Mouse (Mus musculus): ENCODE data around the gene Ldb3. TPM values are rescaled to one million over a fixed set of nuclear protein-coding genes. Genes with fewer than 3 reads are reported as not detected.

Ldb3 gene
- polyA plus RNA-seq, 1 experiment from 2014 or later, result 0.87 TPM

DNA sequence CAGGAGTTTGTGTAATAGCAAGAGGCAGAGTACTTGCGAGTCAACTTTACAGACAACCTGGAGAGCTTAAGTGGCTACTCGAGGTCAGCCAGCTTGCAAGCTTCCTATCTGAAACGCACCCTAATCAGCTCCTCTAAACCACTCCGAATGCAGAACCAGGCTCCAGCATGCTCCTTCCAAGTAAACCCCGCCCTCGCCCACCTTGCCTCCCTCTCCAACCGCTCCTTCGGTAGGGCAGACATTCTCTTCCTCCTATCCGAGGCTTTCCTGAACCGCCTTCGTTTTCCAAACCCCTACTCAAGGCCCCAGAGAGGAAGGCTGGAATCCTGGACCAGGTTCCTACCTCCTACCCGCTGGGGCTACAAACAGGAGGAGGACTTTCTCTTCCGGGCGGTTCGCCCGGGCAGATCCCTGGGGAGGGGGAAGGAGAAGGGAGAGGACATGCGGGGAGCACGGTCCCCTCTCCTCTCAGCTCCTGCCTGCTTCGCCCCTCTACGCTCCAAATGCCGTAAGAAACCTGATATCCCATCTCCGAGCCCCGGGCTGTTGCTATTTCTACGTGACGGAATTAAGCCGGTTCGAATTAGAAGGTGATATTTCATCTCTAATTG lies 40.0 kb downstream of the Ldb3 start:
- WGBS, result under 1% methylated on average over 27 of the region's 27 CpGs
- H3K4me2 ChIP-seq, result peak overlapping the region; percentile 80

DNA sequence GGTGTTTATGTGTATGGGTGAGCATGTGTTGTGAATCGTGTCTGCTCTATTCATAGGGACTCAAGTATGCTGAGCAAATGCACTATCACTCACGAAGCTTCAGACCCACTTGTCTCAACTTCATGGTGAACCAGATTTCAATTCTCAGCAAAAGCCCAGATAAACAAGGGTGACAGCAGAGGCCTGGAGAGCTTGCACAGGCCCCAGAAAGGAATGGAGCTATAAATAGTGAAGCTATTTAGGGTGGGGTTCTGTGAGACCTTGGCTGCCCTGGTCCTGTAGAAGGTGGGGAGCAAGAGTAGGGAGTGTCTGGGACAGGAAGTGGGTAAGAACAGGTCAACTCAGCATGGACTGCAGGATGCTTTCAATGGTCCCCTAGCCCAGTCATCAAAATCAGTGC lies 43.9 kb downstream of the Ldb3 start:
- Histone ChIP-seq H3K27ac (replicated peaks) (no peak overlapping the region), H3K4me1 (replicated peaks) (peaks cover 9% of the 10 kb centered on the region), H3K27me3 (no peaks in the 10 kb centered on the region), H3K4me3 (no peak overlapping the region), H3K9me3 (no peaks in the 10 kb centered on the region), H3K36me3 (no peaks in the 10 kb centered on the region), H3K9ac (no peak overlapping the region), H3K4me2 (no peak overlapping the region)
- no peak for ATAC-seq (ENCODE audit: low FRiP score, low read depth)
- WGBS, result 87% methylated on average over 2 of the region's 2 CpGs

More for the DNA sequence above, 40.0 kb downstream of the Ldb3 start:
- Histone ChIP-seq H3K4me1 (replicated peaks) (peaks cover 9% of the 10 kb centered on the region), H3K9me3 (no peaks in the 10 kb centered on the region), H3K9ac (peak overlapping the region; percentile 68), H3K27ac (replicated peaks) (peak overlapping the region; percentile 84), H3K27me3 (no peaks in the 10 kb centered on the region), H3K4me3 (peak overlapping the region; percentile 64), H3K36me3 (no peaks in the 10 kb centered on the region)
- ATAC-seq (ENCODE audit: low FRiP score, low read depth), result peak; percentile 66

DNA sequence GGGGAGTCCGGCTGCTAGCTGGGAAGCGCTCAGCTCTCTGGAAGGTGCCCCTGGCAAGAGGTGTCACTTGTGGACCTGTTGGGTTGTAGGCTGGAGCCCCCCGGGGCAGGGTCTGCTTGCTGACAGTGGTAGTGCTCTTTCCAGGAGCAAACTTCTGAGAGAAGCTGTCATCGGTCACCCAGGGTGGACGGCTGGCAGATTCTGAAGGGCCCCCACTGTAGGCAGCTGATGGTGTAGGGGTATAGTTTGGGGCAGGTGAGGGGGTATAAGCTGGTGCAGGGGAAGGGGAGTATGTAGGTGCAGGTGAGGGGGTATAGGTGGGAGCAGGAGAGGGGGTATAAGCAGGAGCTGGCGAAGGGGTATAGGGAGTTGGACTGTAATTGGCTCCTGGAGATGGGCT lies 44.5 kb downstream of the Ldb3 start:
- Histone ChIP-seq H3K27me3 (no peaks in the 10 kb centered on the region), H3K9me3 (no peaks in the 10 kb centered on the region), H3K36me3 (no peaks in the 10 kb centered on the region), H3K27ac (replicated peaks) (no peak overlapping the region), H3K4me2 (no peak overlapping the region), H3K4me1 (replicated peaks) (peaks cover 9% of the 10 kb centered on the region), H3K4me3 (no peak overlapping the region), H3K9ac (no peak overlapping the region)
- no peak for ATAC-seq (ENCODE audit: low FRiP score, low read depth)
- WGBS, result 89% methylated on average over 6 of the region's 6 CpGs

DNA sequence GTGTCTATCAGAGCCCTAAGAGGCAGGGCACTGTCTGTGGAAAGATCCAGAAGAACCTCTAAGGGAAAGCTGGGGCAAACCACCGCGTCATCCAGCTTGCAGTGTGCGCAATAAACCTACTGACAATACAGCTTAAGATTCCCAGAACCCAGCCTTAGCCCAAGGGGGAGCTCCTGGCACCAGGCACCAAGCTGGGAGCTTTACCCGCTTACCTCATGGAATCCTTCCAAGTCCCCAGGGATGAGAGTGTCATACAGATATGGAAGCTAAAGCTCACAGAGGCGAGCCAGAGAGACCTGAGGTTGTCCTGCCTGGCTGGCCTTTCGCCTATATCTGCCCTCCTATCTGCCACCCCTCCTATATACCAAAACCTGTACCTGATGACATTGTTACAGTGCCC lies 44.9 kb downstream of the Ldb3 start:
- 79% methylated on average over 6 of the region's 6 CpGs for WGBS
- Histone ChIP-seq H3K9me3 (no peaks in the 10 kb centered on the region), H3K36me3 (no peaks in the 10 kb centered on the region), H3K4me2 (no peak overlapping the region), H3K27me3 (no peaks in the 10 kb centered on the region), H3K4me3 (no peak overlapping the region), H3K27ac (replicated peaks) (no peak overlapping the region), H3K9ac (no peak overlapping the region), H3K4me1 (replicated peaks) (peaks cover 9% of the 10 kb centered on the region)
- no peak for ATAC-seq (ENCODE audit: low FRiP score, low read depth)

DNA sequence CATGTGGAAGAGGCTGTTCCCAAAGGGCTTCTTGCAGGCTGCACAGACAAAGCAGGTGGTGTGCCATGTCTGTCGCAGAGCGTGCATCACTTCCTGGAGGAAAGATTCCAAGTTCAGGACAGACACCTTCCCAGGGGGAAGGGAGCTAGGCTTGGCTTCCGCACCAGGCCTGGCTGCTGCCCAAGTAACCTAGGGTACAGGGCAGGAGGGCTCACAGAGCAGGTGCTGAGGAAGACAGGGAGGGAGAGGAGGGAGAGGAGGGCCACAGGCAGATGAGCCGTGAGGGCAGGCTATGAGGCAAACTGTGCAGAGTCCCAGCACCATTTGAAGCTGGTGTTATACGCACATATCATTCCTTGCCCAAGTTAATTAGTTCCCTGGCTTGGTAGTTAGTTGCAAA lies 46.6 kb downstream of the Ldb3 start:
- Histone ChIP-seq H3K9me3 (no peaks in the 10 kb centered on the region), H3K9ac (no peak overlapping the region), H3K36me3 (no peaks in the 10 kb centered on the region), H3K4me1 (replicated peaks) (no peaks in the 10 kb centered on the region), H3K4me3 (no peak overlapping the region), H3K27ac (replicated peaks) (no peak overlapping the region), H3K27me3 (no peaks in the 10 kb centered on the region), H3K4me2 (no peak overlapping the region)
- 75% methylated on average over 5 of the region's 5 CpGs for WGBS
- no peak for ATAC-seq (ENCODE audit: low FRiP score, low read depth)

DNA sequence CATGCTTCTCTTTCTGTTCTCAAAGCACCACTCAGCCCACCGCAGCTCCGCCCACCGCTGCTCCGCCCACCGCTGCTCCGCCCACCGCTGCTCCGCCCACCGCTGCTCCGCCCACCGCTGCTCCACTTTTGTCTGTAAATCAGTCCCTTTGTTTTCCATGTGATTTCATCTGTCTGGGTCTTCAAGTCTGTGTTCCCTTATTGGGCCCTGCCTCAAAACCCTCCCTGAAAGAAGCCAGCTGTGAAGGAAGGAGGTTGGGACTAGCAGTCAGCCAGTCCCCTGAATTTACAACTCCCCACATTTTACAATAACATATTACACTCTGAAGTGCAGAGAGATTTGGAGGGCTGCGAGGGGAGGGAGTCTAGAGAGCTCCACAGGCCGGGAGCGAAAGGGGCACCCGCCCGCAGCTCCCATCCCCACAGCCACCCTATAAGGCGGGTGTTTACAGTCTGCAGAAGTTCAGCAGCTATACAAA lies 47.8 kb downstream of the Ldb3 start:
- H3K9ac ChIP-seq, result no peak overlapping the region
- no peaks in the 10 kb centered on the region for H3K4me1 ChIP-seq (replicated peaks)
- no peak overlapping the region for H3K4me3 ChIP-seq
- no peaks in the 10 kb centered on the region for H3K36me3 ChIP-seq
- 13% methylated on average over 17 of the region's 17 CpGs for WGBS
- no peaks in the 10 kb centered on the region for H3K9me3 ChIP-seq
- no peaks in the 10 kb centered on the region for H3K27me3 ChIP-seq
- H3K4me2 ChIP-seq, result no peak overlapping the region
- no peak for ATAC-seq (ENCODE audit: low FRiP score, low read depth)
- no peak overlapping the region for H3K27ac ChIP-seq (replicated peaks)

DNA sequence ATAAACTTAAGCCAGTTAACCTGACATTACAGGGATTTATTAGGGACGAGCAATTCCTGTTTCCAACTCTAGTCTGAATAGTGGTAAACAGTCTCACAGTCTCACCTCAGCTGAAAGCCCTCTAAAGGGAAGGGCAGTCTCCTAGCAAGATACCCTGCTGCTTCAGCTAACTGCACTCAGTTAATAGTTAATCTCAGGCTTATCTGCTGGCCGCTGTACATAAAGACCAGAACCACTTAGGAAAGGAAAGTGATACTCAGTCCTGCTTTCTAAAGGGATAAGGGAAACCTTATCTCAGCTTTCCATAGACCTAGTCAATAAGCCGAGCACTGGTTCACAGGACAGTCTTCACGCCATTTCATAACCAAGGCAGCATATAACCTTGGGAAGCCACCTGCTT lies 52.6 kb downstream of the Ldb3 start:
- no peaks in the 10 kb centered on the region for H3K4me1 ChIP-seq (replicated peaks)
- no peak for ATAC-seq (ENCODE audit: low FRiP score, low read depth)
- no peak overlapping the region for H3K27ac ChIP-seq (replicated peaks)
- H3K36me3 ChIP-seq, result no peaks in the 10 kb centered on the region
- H3K27me3 ChIP-seq, result no peaks in the 10 kb centered on the region
- H3K4me3 ChIP-seq, result no peak overlapping the region
- H3K4me2 ChIP-seq, result no peak overlapping the region
- WGBS, result 55% methylated on average over 4 of the region's 4 CpGs
- H3K9me3 ChIP-seq, result no peaks in the 10 kb centered on the region
- no peak overlapping the region for H3K9ac ChIP-seq

DNA sequence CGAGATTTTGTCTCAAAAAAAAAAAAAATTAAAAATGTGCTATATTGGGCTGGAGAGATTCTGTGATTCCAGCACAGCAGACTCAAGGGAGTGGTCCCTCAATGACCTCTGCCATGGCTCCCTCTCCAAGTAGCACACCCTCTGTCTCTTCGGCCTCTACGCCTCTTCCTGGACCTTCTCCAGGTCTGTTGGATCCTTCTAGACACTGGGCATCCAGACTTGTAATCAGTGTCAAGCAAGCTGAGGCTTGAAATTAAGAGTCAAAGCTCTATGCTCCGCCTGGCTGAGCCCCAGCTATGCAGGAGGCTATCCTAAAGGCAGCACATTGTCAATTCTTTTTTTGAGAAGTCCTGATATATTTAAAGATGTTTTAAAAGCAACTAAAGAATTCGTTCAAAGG lies 54.9 kb downstream of the Ldb3 start:
- H3K9ac ChIP-seq, result no peak overlapping the region
- no peaks in the 10 kb centered on the region for H3K4me1 ChIP-seq (replicated peaks)
- no peak overlapping the region for H3K4me2 ChIP-seq
- H3K4me3 ChIP-seq, result no peak overlapping the region
- no peaks in the 10 kb centered on the region for H3K9me3 ChIP-seq
- H3K27ac ChIP-seq (replicated peaks), result no peak overlapping the region
- 87% methylated on average over 5 of the region's 5 CpGs for WGBS
- no peak for ATAC-seq (ENCODE audit: low FRiP score, low read depth)
- no peaks in the 10 kb centered on the region for H3K36me3 ChIP-seq
- no peaks in the 10 kb centered on the region for H3K27me3 ChIP-seq

DNA sequence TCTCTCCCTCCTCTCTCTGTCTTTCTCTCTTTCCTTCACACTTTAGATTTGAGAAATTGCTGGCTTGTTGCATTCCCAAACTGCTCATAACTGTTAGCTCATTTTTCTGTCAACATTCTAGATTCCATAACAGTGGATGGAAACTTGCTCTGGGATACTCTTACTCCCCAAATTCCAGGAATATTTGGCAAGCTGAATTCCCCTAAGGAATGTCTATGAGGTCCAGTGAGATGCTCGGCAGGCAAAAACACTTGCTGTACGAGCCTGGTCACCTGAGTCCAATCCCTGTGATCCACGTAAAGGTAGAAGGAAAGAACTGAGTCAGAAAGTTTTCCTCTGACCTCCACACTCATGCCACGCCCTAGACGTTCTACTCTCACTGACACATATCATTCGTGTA lies 55.9 kb downstream of the Ldb3 start:
- no peaks in the 10 kb centered on the region for H3K36me3 ChIP-seq
- no peaks in the 10 kb centered on the region for H3K27me3 ChIP-seq
- no peak overlapping the region for H3K4me3 ChIP-seq
- H3K4me1 ChIP-seq (replicated peaks), result no peaks in the 10 kb centered on the region
- H3K9me3 ChIP-seq, result no peaks in the 10 kb centered on the region
- WGBS, result 87% methylated on average over 6 of the region's 6 CpGs
- H3K27ac ChIP-seq (replicated peaks), result no peak overlapping the region
- ATAC-seq (ENCODE audit: low FRiP score, low read depth), result no peak
- no peak overlapping the region for H3K9ac ChIP-seq
- H3K4me2 ChIP-seq, result no peak overlapping the region

DNA sequence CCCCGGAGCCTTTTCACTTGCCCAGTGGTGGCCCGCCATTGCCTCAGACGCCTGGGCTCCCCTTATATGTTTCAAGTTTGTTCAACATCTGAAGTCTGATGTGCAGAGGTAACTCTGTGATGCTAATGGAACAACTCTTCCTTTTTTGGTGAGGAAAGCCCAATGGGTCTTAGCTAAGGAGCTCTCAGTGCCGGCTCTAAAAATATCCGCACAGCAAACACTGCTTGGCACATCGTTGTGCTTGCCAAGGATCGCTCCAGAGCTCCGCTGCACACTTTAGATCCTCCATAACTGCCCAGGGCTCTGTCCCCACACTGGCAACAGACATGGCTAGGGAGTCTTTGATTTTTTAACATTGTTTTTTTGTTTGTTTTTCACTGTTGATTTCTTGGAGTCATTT lies 59.7 kb downstream of the Ldb3 start:
- no peaks in the 10 kb centered on the region for H3K4me1 ChIP-seq (replicated peaks)
- H3K27me3 ChIP-seq, result no peaks in the 10 kb centered on the region
- no peaks in the 10 kb centered on the region for H3K9me3 ChIP-seq
- no peak overlapping the region for H3K4me3 ChIP-seq
- H3K4me2 ChIP-seq, result no peak overlapping the region
- ATAC-seq (ENCODE audit: low FRiP score, low read depth), result no peak
- no peak overlapping the region for H3K27ac ChIP-seq (replicated peaks)
- H3K9ac ChIP-seq, result no peak overlapping the region
- WGBS, result 68% methylated on average over 8 of the region's 8 CpGs
- no peaks in the 10 kb centered on the region for H3K36me3 ChIP-seq

DNA sequence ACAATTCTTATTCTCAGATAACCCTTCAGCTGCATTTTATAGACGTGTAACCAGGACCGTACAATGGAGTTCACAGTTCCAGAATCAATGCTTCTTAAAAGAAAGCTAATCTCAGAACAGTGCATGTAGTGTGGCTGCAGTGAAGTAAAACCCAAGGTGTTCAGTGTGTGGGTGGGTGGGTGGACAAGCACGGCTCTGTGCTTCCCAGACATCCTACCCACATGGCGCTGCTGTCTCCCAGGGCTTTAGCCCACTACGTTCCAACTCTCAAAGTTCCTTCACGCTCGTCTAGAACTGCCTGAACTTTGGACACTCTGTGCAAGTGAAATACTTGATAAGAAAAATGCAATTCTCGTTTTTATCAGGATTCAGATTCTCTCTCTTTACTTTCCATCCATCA lies 65.8 kb downstream of the Ldb3 start, which contains the start of gene 9230112D13Rik:
Gene 9230112D13Rik (minus strand): TSS at position 101 of the 400 bp plus-strand sequence.
- Histone ChIP-seq H3K36me3 (no peaks in the 10 kb centered on the region), H3K27ac (replicated peaks) (no peak within 1 kb of the TSS), H3K9me3 (no peaks in the 10 kb centered on the region), H3K4me1 (replicated peaks) (no peaks in the 10 kb centered on the region), H3K27me3 (no peaks in the 10 kb centered on the region), H3K4me2 (no peak within 1 kb of the TSS), H3K9ac (no peak within 1 kb of the TSS), H3K4me3 (no peak within 1 kb of the TSS)
- ATAC-seq (ENCODE audit: low FRiP score, low read depth), result no peak
- WGBS, result 91% methylated on average over 8 of the region's 8 CpGs

DNA sequence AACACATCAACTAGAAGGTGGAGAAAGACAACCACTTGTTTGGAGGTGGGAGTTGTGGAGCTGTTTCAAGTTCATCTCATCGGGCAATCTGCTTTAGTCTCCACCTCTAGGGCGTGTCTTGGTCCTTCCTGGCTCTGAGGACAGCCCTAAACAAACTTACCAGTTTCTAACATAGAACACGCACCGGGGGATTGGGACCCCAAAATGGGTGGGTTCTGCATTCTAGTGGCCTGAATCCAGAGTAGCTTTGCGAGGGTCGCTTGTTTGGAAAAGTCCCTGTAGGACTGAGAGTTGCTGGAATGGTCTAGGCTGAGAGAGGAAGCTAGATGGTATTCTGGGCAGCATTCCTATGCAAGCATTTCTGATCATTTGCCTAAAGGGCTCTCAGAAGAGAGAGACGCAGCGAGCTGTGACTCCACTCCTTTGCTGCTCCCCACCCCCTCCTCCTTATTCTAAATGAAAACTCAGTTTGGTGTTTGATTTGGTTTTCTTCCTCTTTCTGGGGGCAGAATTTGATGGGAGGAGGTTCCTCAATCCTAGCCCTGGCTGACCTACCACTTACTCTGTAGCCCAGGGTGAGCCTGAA lies 70.4 kb downstream of the Ldb3 start:
- WGBS, result 91% methylated on average over 8 of the region's 8 CpGs
- Histone ChIP-seq H3K9ac (no peak overlapping the region), H3K4me3 (no peak overlapping the region), H3K36me3 (no peaks in the 10 kb centered on the region), H3K4me1 (replicated peaks) (no peaks in the 10 kb centered on the region), H3K4me2 (no peak overlapping the region), H3K9me3 (no peaks in the 10 kb centered on the region), H3K27me3 (no peaks in the 10 kb centered on the region), H3K27ac (replicated peaks) (no peak overlapping the region)
- ATAC-seq (ENCODE audit: low FRiP score, low read depth), result no peak
